Mouse (Mus musculus) intestine, embryonic 16.5 days (tissue): ENCODE results near the gene Trappc5. TPM values are rescaled to one million over a fixed set of nuclear protein-coding genes. Genes with fewer than 3 reads are reported as not detected.

ENCODE experiments used
- ATAC-seq: fragments of 200-750 bp; cut with Nextera tagmentation; 2 replicates; pipeline ENCODE4 v1.8.0; 2017; ENCODE audit warnings: moderate TSS enrichment, moderate library complexity
- H3K27ac ChIP-seq: fragments of 300-500 bp; sonication (generic); 2 replicates; pipeline ENCODE4 v1.5.1; 2014; ENCODE audit warnings: mild to moderate bottlenecking, low read length
- H3K27me3 ChIP-seq: fragments of 300-500 bp; sonication (generic); replicated peaks from 2 replicates; pipeline ENCODE4 v1.6.1; 2014; ENCODE audit warnings: low read length, control low read depth, mixed read lengths; ENCODE audit not compliant: control insufficient read depth, insufficient read depth
- H3K36me3 ChIP-seq: fragments of 300-500 bp; sonication (generic); 2 replicates; pipeline ENCODE4 v1.6.1; 2014; ENCODE audit warnings: low read length, control low read depth; ENCODE audit not compliant: control insufficient read depth, insufficient read depth
- H3K4me1 ChIP-seq: fragments of 300-500 bp; sonication (generic); 2 replicates; pipeline ENCODE4 v1.6.1; 2014; ENCODE audit warnings: low read length, control low read depth, mixed read lengths; ENCODE audit not compliant: control insufficient read depth, insufficient read depth
- H3K4me2 ChIP-seq: fragments of 300-500 bp; sonication (generic); 2 replicates; pipeline ENCODE4 v1.6.1; 2014; ENCODE audit warnings: low read depth, low read length, control low read depth
- H3K4me3 ChIP-seq: fragments of 300-500 bp; sonication (generic); 2 replicates; pipeline ENCODE4 v1.5.1; 2014; ENCODE audit warnings: mild to moderate bottlenecking, low read length
- H3K9ac ChIP-seq: fragments of 300-500 bp; sonication (generic); 2 replicates; pipeline ENCODE4 v1.6.1; 2014; ENCODE audit warnings: low read depth, low read length
- H3K9me3 ChIP-seq: fragments of 300-500 bp; sonication (generic); 2 replicates; pipeline ENCODE4 v1.6.1; 2016; ENCODE audit warnings: low read length, control low read depth; ENCODE audit not compliant: control insufficient read depth
- WGBS: fragments of 180-500 bp; shearing (Covaris S2); extraction: QIAGEN DNeasy Blood & Tissue Kit; methylation state at CpG from one replicate; pipeline ENCODE4 v1.1.7; 2014; 5-methylcytosine and 5-hydroxymethylcytosine counted together
- polyA plus RNA-seq: library from polyadenylated mRNA; unstranded; fragments of >200 nt; fragmentation: Nextera tagmentation; extraction: Ambion mirVana; gene quantifications from 2 replicates; pipeline ENCODE4 v1.2.1, GENCODE M21; 2015

The Trappc5 gene
- polyA plus RNA-seq = 35.0 and 38.8 TPM in 2 replicates

GRCm38 (mm10) chr8:3676131-3676992 is at the start of gene Trappc5:
Trappc5 (plus strand) TSS chr8:3676299.
- peak; percentile 90 for ATAC-seq
- H3K4me3 ChIP-seq = peak within 1 kb of the TSS; percentile 70
- H3K27ac ChIP-seq = peak within 1 kb of the TSS; percentile 97
- no peaks in the 10 kb centered on the region for H3K9me3 ChIP-seq
- H3K9ac ChIP-seq = peak within 1 kb of the TSS; percentile 86
- H3K36me3 ChIP-seq = peaks cover 16% of the 10 kb centered on the region
- peak within 1 kb of the TSS; percentile 80 for H3K4me2 ChIP-seq
- H3K27me3 ChIP-seq = no peaks in the 10 kb centered on the region
- 1% methylated on average over 60 of the region's 61 CpGs for WGBS
- peaks cover 11% of the 10 kb centered on the region for H3K4me1 ChIP-seq

GRCm38 (mm10) chr8:3626971-3627370 is 49.1 kb upstream of the Trappc5 start:
- no peak overlapping the region for H3K9ac ChIP-seq
- peaks cover 4% of the 10 kb centered on the region; the same call in 1 of the 2 replicates for H3K4me1 ChIP-seq
- no peak for ATAC-seq
- no peak overlapping the region for H3K4me2 ChIP-seq
- no peaks in the 10 kb centered on the region for H3K36me3 ChIP-seq
- H3K27me3 ChIP-seq = no peaks in the 10 kb centered on the region
- H3K27ac ChIP-seq = no peak overlapping the region
- H3K9me3 ChIP-seq = no peaks in the 10 kb centered on the region
- H3K4me3 ChIP-seq = no peak overlapping the region
- WGBS = 56% methylated on average over 5 of the region's 5 CpGs

GRCm38 (mm10) chr8:3628014-3628413 is 48.1 kb upstream of the Trappc5 start:
- Histone ChIP-seq H3K9ac (no peak overlapping the region), H3K36me3 (no peaks in the 10 kb centered on the region), H3K4me2 (no peak overlapping the region), H3K4me1 (no peaks in the 10 kb centered on the region; the same call in 1 of the 2 replicates), H3K27me3 (no peaks in the 10 kb centered on the region), H3K9me3 (no peaks in the 10 kb centered on the region), H3K4me3 (no peak overlapping the region), H3K27ac (no peak overlapping the region)
- 32% methylated on average over 5 of the region's 5 CpGs for WGBS
- 0 out of 2 replicates have a peak, but pooled peaks have one; percentile 18 for ATAC-seq

GRCm38 (mm10) chr8:3630647-3631477 is 45.2 kb upstream of the Trappc5 start, which contains the start of gene Stxbp2:
Stxbp2 (plus strand) TSS chr8:3630955.
- Histone ChIP-seq H3K36me3 (no peaks in the 10 kb centered on the region), H3K27ac (peak within 1 kb of the TSS; percentile 20; the same call in 1 of the 2 replicates), H3K4me1 (no peaks in the 10 kb centered on the region; the same call in 1 of the 2 replicates), H3K4me3 (peak within 1 kb of the TSS; percentile 61), H3K9me3 (no peaks in the 10 kb centered on the region), H3K27me3 (no peaks in the 10 kb centered on the region), H3K9ac (peak within 1 kb of the TSS; percentile 76), H3K4me2 (peak within 1 kb of the TSS; percentile 59)
- peak; percentile 94 for ATAC-seq
- WGBS = 6% methylated on average over 47 of the region's 47 CpGs

GRCm38 (mm10) chr8:3631478-3631875 is 44.6 kb upstream of the Trappc5 start:
- Histone ChIP-seq H3K9me3 (no peaks in the 10 kb centered on the region), H3K27ac (peak overlapping the region; percentile 20; the same call in 1 of the 2 replicates), H3K4me2 (peak overlapping the region; percentile 59), H3K36me3 (no peaks in the 10 kb centered on the region), H3K4me1 (no peaks in the 10 kb centered on the region; the same call in 1 of the 2 replicates), H3K4me3 (peak overlapping the region; percentile 61), H3K27me3 (no peaks in the 10 kb centered on the region), H3K9ac (peak overlapping the region; percentile 76)
- 9% methylated on average over 8 of the region's 8 CpGs for WGBS
- ATAC-seq = peak; percentile 69

- no peaks in the 10 kb centered on the region for H3K27me3 ChIP-seq
- no peak overlapping the region for H3K9ac ChIP-seq
- H3K36me3 ChIP-seq = no peaks in the 10 kb centered on the region
- H3K9me3 ChIP-seq = no peaks in the 10 kb centered on the region
- H3K4me1 ChIP-seq = no peaks in the 10 kb centered on the region
- no peak overlapping the region for H3K4me3 ChIP-seq
- no peak overlapping the region for H3K4me2 ChIP-seq
- WGBS = 17% methylated on average over 5 of the region's 5 CpGs
- peak; percentile 77 for ATAC-seq
- H3K27ac ChIP-seq = no peak overlapping the region
Observed at GRCm38 (mm10) chr8:3645804-3646203, 30.3 kb upstream of the Trappc5 start.

GRCm38 (mm10) chr8:3646824-3647531 is 29.1 kb upstream of the Trappc5 start:
- Histone ChIP-seq H3K4me1 (no peaks in the 10 kb centered on the region), H3K4me3 (no peak overlapping the region), H3K27me3 (no peaks in the 10 kb centered on the region), H3K9ac (no peak overlapping the region), H3K36me3 (no peaks in the 10 kb centered on the region), H3K9me3 (no peaks in the 10 kb centered on the region), H3K4me2 (no peak overlapping the region), H3K27ac (no peak overlapping the region)
- no peak for ATAC-seq
- WGBS = 84% methylated on average over 6 of the region's 6 CpGs

- no peak overlapping the region for H3K4me3 ChIP-seq
- no peak overlapping the region for H3K27ac ChIP-seq
- ATAC-seq = no peak
- no peak overlapping the region for H3K9ac ChIP-seq
- no peaks in the 10 kb centered on the region for H3K4me1 ChIP-seq
- no peaks in the 10 kb centered on the region for H3K36me3 ChIP-seq
- H3K4me2 ChIP-seq = no peak overlapping the region
- 71% methylated on average over 4 of the region's 4 CpGs for WGBS
- no peaks in the 10 kb centered on the region for H3K27me3 ChIP-seq
- H3K9me3 ChIP-seq = no peaks in the 10 kb centered on the region
Observed at GRCm38 (mm10) chr8:3647561-3647960, 28.5 kb upstream of the Trappc5 start.
